Mouse (Mus musculus) E14TG2a.4 (cell line): Measurements from ENCODE around the gene Capn5.

ENCODE experiments used
- CTCF ChIP-seq: conservative IDR thresholded peaks from 2 replicates; pipeline ENCODE4 v1.5.1; 2014; ENCODE audit warnings: low read length
- POU5F1 ChIP-seq: IDR thresholded peaks from 2 replicates; pipeline ENCODE4 v1.6.1; 2014; ENCODE audit warnings: low read length, borderline replicate concordance

DNA sequence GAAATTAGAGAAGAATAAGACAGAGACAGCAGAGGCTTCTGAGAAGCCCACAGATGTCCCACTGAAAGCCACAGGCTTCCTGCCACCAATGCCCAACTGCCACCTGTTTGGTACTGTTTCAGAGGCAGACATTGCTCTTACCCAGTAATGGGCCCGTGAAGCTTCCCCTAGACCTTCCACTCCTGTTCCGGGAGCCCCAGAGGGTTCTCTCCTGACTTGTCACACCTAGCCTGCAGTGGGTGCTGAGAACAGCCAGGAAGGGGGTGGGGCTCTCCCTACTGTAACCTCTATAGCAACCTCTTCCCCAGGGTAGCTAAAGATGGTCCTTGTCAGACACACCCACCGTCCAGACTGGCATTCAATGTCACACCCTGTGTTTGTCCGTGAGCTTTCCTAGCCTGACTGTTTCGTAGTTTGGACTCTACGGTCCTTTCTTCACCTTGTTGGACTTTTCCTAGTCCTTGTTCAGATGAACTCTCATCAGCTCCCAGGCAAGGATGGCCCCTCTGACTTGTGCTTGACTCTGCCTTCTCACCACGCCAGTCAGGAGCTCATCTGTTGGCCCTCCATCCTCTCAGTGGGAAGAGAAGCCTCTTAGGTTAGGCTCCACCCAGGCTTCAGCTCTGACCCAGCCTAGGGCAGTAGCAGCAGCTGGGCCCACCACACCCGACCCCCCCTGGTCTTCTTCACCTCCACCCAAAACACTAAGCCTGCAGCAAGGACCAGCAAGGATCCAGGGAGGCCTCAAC is 1.6 kb downstream of the Capn5 start:
- no peak for TF ChIP-seq CTCF
- TF ChIP-seq POU5F1, result no peak
